Mouse (Mus musculus) megakaryocyte, embryonic 14.5 days (primary cell): ENCODE data around the gene Bpifc. TPM values are rescaled to one million over a fixed set of nuclear protein-coding genes. Genes with fewer than 3 reads are reported as not detected.

Experiments
- H3K27me3 ChIP-seq: replicated peaks from 2 replicates; pipeline ENCODE3; 2012; ENCODE audit warnings: inconsistent platforms
- H3K36me3 ChIP-seq: replicated peaks from 2 replicates; pipeline ENCODE3; 2012; ENCODE audit warnings: low read length, inconsistent platforms, mixed read lengths
- H3K4me1 ChIP-seq: 2 replicates; pipeline ENCODE4 v1.6.1; 2012; ENCODE audit warnings: inconsistent platforms
- H3K4me3 ChIP-seq: replicated peaks from 2 replicates; pipeline ENCODE3; 2012; ENCODE audit warnings: moderate library complexity, mild to moderate bottlenecking, inconsistent platforms
- H3K9me3 ChIP-seq: 2 replicates; pipeline ENCODE4 v1.6.1; 2012; ENCODE audit warnings: inconsistent platforms
- FLI1 ChIP-seq: IDR thresholded peaks from 2 replicates; pipeline ENCODE4 v1.6.1; 2012; ENCODE audit warnings: low read length, inconsistent platforms, mixed read lengths
- GATA1 ChIP-seq: IDR thresholded peaks from 3 replicates; pipeline ENCODE4 v1.6.1; 2012; ENCODE audit warnings: mixed read lengths, low read length, inconsistent platforms, borderline replicate concordance
- polyA plus RNA-seq: library from polyadenylated mRNA; stranded (reverse); fragments of >175 nt; gene quantifications from 2 replicates; pipeline ENCODE4 v1.2.3, GENCODE M21; 2012; ENCODE audit warnings: low replicate concordance; ENCODE audit not compliant: insufficient read depth

Gene Bpifc
- polyA plus RNA-seq, 1 experiment = not detected

DNA sequence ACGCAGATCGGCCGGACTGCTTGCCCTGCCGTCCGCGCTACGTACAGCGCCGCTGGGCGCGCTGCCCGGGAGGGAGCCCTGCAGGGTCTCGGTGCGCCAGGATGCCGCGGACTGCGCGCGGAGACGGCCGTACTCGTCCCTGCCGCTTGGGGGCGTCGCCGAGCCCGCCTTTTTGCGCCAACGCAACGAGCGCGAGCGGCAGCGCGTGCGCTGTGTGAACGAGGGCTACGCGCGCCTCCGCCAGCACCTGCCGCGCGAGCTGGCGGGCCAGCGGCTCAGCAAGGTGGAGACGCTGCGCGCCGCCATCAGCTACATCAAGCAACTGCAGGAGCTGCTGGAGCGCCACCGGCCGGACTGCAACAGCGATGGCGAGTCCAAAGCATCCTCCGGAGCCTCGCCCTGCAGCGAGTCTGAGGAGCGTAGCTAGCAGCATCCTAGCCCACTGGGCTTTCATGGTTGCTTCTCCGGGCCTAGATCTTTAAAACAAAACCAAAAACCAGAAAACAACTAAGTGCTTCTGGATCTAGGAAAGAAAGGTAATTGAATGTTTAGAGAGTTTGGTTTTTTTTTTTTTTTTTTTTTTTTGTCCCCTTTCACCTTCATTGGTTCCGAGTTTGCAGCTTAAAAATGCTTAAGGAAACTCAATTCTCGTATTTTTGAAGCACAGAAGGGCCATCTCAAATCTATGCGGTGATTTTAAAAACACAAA is 83.0 kb downstream of the Bpifc start:
- no peaks in the 10 kb centered on the region for H3K36me3 ChIP-seq
- H3K27me3 ChIP-seq = peaks cover 36% of the 10 kb centered on the region
- H3K9me3 ChIP-seq = no peaks in the 10 kb centered on the region
- TF ChIP-seq FLI1 (no peak), GATA1 (no peak)
- peak overlapping the region; percentile 93 for H3K4me3 ChIP-seq
- H3K4me1 ChIP-seq = peaks cover 22% of the 10 kb centered on the region

DNA sequence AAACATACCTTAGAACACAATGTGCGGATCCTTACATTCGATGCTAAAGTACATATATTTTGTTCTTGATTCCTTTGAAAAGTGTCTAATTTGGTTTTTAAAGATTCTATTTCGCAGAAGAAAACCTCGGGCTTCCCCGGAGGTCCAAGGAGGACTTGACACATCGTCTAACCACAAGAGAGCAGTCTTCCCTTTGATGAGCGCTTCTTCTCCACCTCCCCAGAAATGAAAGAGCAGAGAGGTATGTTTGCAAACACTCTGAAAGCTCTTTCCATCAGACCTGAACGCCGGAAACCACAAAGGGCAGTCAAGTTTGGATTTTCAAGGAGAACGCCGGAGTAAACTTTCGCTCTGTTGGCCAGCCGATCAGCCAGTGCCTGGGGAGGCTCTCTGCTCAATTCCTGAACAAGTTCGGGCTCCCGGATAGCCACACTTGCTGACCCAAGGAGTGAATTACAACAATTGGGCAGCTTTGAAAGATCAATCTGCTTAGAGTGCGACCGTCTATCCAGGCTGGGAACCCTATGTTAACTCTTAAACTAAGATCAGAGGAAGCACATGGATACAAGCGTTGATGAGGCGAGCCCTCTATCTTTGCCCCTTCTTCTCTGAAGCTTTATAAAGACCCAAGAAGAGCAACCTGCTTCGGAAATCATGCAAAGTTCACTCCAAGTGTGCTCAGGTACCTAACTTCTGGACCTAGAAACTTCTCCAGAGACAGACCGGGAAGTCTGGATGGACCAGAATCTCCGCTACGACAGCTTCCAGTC is 83.8 kb downstream of the Bpifc start, which contains the start of gene Ascl4:
TSS of gene Ascl4 (plus strand) at position 6 of the 770 bp plus-strand sequence.
- no peaks in the 10 kb centered on the region; the same call in 1 of the 2 replicates for H3K9me3 ChIP-seq
- peaks cover 35% of the 10 kb centered on the region for H3K27me3 ChIP-seq
- peak within 1 kb of the TSS; percentile 93 for H3K4me3 ChIP-seq
- no peaks in the 10 kb centered on the region for H3K36me3 ChIP-seq
- TF ChIP-seq GATA1 (no peak), FLI1 (no peak)
- peaks cover 22% of the 10 kb centered on the region for H3K4me1 ChIP-seq

DNA sequence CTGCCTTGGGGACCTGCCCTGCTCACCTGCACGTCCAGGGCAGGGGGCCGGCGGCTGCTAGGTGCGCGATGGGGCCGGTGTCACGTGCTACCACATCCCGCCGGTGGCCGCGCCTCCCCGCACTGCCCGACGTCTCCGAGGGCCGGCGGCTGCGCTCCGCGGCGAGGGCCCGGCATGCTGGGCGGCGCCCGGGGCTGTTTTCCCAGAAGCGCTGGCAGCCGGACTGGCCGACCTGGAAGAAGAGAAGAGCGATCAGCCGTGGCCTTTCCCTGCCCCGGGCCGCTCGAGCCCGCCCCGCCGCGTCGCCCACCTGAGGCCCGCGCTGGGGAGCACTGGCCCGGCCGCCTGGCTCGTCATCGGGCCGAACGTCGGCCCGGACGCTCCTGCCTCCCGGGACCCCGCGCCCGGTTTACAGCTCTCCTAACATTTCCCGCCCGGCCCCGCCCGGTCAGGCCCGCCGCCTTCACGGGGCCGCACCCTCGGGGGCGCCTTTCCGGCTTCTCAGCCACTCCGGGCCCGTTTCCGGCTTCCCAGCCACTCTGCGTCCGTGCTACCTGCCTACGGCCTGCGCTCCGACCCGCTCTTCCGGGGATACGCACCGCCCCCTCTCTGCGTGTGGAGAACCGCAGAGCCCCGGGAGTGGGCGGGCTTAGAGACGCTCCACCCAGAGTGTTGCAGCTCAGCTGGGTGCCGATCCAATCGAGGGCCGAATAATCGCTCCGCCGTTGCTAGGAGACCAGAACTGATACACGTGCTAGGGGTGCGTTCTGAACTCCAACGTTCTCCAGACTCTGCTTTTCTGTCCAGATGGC is 95.0 kb downstream of the Bpifc start, which contains the start of gene Prdm4:
TSS of gene Prdm4 (minus strand) at position 645 of the 812 bp plus-strand sequence.
- Histone ChIP-seq H3K4me3 (peak within 1 kb of the TSS; percentile 98), H3K4me1 (peaks cover 39% of the 10 kb centered on the region), H3K9me3 (no peaks in the 10 kb centered on the region), H3K27me3 (peaks cover 3% of the 10 kb centered on the region), H3K36me3 (peaks cover 30% of the 10 kb centered on the region)
- no peak for TF ChIP-seq GATA1
- no peak for TF ChIP-seq FLI1

Other genes starting within 250 kb of the Bpifc start
- 6.6 TPM in 1 of 2 replicates, not detected in the other for gene Pwp1, start 182.4 kb downstream of the Bpifc start, polyA plus RNA-seq
- 1.4 and 2.2 TPM in 2 replicates for gene Prdm4, start 94.8 kb downstream of the Bpifc start, polyA plus RNA-seq
- not detected in 2 replicates for gene Ascl4, start 84.2 kb downstream of the Bpifc start, polyA plus RNA-seq
- gene Rtcb, start 54.1 kb downstream of the Bpifc start, polyA plus RNA-seq = 4.5 and 31.1 TPM in 2 replicates
- gene Fbxo7, start 10.1 kb upstream of the Bpifc start, polyA plus RNA-seq = 1.0 and 7.1 TPM in 2 replicates